Mouse (Mus musculus): Measurements from ENCODE around the gene Palm3. TPM values are rescaled to one million over a fixed set of nuclear protein-coding genes. Genes with fewer than 3 reads are reported as not detected.

Palm3 gene
- polyA plus RNA-seq, 1 experiment from 2014 or later = 10.0 TPM

GRCm38 (mm10) chr8:84079206-84079605, 57.9 kb downstream of the Palm3 start:
- peaks cover 28% of the 10 kb centered on the region for H3K4me1 ChIP-seq (replicated peaks)
- no peak overlapping the region for H3K27ac ChIP-seq
- no peaks in the 10 kb centered on the region for H3K9me3 ChIP-seq
- H3K36me3 ChIP-seq = peaks cover 96% of the 10 kb centered on the region
- H3K4me3 ChIP-seq = no peak overlapping the region
- H3K27me3 ChIP-seq (ENCODE audit: insufficient read depth, poor library complexity, severe bottlenecking) = no peaks in the 10 kb centered on the region
- 84% methylated on average over 5 of the region's 5 CpGs for WGBS
- no peak for DNase-seq (ENCODE audit: low spot score)

MicroRNAs within 50 kb of the gene (microRNA counts, 519-probe panel; counts per million panel counts)
- 1,255 counts per million, percentile 77 among the panel's probes with 10 or more counts for microRNA mmu-miR-1199

Other genes starting within 250 kb of the Palm3 start
- gene Adgrl1, start 121.4 kb upstream of the Palm3 start, polyA plus RNA-seq (2016; fragmentation: Nextera tagmentation; extraction: Ambion mirVana) = 10.9 and 15.4 TPM in 2 replicates
- gene Gm10644, start 66.3 kb upstream of the Palm3 start, polyA plus RNA-seq (2016; fragmentation: Nextera tagmentation; extraction: Ambion mirVana) = 1.1 and 1.5 TPM in 2 replicates
- gene Asf1b, start 66.0 kb upstream of the Palm3 start, polyA plus RNA-seq (2016; fragmentation: Nextera tagmentation; extraction: Ambion mirVana) = 99.1 and 112 TPM in 2 replicates
- gene Prkaca, start 48.5 kb upstream of the Palm3 start, polyA plus RNA-seq (2016; fragmentation: Nextera tagmentation; extraction: Ambion mirVana) = 170 and 194 TPM in 2 replicates
- 7.6 and 9.5 TPM in 2 replicates for gene Samd1, start 23.8 kb upstream of the Palm3 start, polyA plus RNA-seq (2016; fragmentation: Nextera tagmentation; extraction: Ambion mirVana)
- gene 1700067K01Rik, start 20.0 kb upstream of the Palm3 start, polyA plus RNA-seq (2016; fragmentation: Nextera tagmentation; extraction: Ambion mirVana) = 0.52 and 0.54 TPM in 2 replicates
- 0.86 TPM in 1 of 2 replicates, not detected in the other for gene 2210011C24Rik, start 9.3 kb upstream of the Palm3 start, polyA plus RNA-seq (2016; fragmentation: Nextera tagmentation; extraction: Ambion mirVana)
- 0.24 and 0.30 TPM in 2 replicates for gene Il27ra, start 21.1 kb downstream of the Palm3 start, polyA plus RNA-seq (2016; fragmentation: Nextera tagmentation; extraction: Ambion mirVana)
- gene Rln3, start 23.5 kb downstream of the Palm3 start, polyA plus RNA-seq (2016; fragmentation: Nextera tagmentation; extraction: Ambion mirVana) = 0.69 TPM in 1 of 2 replicates, not detected in the other
- 1.5 and 1.8 TPM in 2 replicates for gene Gm10643, start 43.7 kb downstream of the Palm3 start, polyA plus RNA-seq (2016; fragmentation: Nextera tagmentation; extraction: Ambion mirVana)
- 8.5 and 9.2 TPM in 2 replicates for gene Rfx1, start 45.4 kb downstream of the Palm3 start, polyA plus RNA-seq (2016; fragmentation: Nextera tagmentation; extraction: Ambion mirVana)
- 16.7 and 19.2 TPM in 2 replicates for gene Dcaf15, start 83.3 kb downstream of the Palm3 start, polyA plus RNA-seq (2016; fragmentation: Nextera tagmentation; extraction: Ambion mirVana)
- 0.13 TPM in 1 of 2 replicates, not detected in the other for gene Podnl1, start 104.5 kb downstream of the Palm3 start, polyA plus RNA-seq (2016; fragmentation: Nextera tagmentation; extraction: Ambion mirVana)
- 18.2 and 19.0 TPM in 2 replicates for gene Cc2d1a, start 126.5 kb downstream of the Palm3 start, polyA plus RNA-seq (2016; fragmentation: Nextera tagmentation; extraction: Ambion mirVana)
- gene 4930432K21Rik, start 126.6 kb downstream of the Palm3 start, polyA plus RNA-seq (2016; fragmentation: Nextera tagmentation; extraction: Ambion mirVana) = 2.1 TPM in 2 replicates
- 2.5 and 6.8 TPM in 2 replicates for gene Nanos3, start 163.7 kb downstream of the Palm3 start, polyA plus RNA-seq (2016; fragmentation: Nextera tagmentation; extraction: Ambion mirVana)
- gene Zswim4, start 215.6 kb downstream of the Palm3 start, polyA plus RNA-seq (2016; fragmentation: Nextera tagmentation; extraction: Ambion mirVana) = 36.9 and 53.5 TPM in 2 replicates
- gene D8Ertd738e, start 228.2 kb downstream of the Palm3 start, polyA plus RNA-seq (2016; fragmentation: Nextera tagmentation; extraction: Ambion mirVana) = 386 TPM in 2 replicates
- 65.3 and 72.1 TPM in 2 replicates for gene Mri1, start 235.9 kb downstream of the Palm3 start, polyA plus RNA-seq (2016; fragmentation: Nextera tagmentation; extraction: Ambion mirVana)
- gene Ccdc130, start 248.9 kb downstream of the Palm3 start, polyA plus RNA-seq (2016; fragmentation: Nextera tagmentation; extraction: Ambion mirVana) = 22.2 and 27.2 TPM in 2 replicates

Data from hindbrain, embryonic 10.5 days (tissue).